Mouse (Mus musculus) adrenal gland, adult 18-20 months (tissue): Measurements from ENCODE around the gene Hectd1. TPM values are rescaled to one million over a fixed set of nuclear protein-coding genes. Genes with fewer than 3 reads are reported as not detected.

ENCODE experiments used
- DNase-seq, 2 experiments: peaks; one replicate each; pipeline ENCODE4 v3.0.0; 2021 to 2022; ENCODE audit warnings: low spot score in 2 of 2
- total RNA-seq, 2 experiments: library from RNA; stranded (reverse); gene quantifications; 1 replicate in 1 of 2; 2 replicates in 1 of 2; pipeline ENCODE4 v1.2.3; 2021

Gene Hectd1
- total RNA-seq, 2 experiments from 2014 or later, result 62.6 to 84.1 TPM

GRCm38 (mm10) chr12:51810564-51810963 is 18.8 kb downstream of the Hectd1 start:
- DNase-seq, result no peak

DNA sequence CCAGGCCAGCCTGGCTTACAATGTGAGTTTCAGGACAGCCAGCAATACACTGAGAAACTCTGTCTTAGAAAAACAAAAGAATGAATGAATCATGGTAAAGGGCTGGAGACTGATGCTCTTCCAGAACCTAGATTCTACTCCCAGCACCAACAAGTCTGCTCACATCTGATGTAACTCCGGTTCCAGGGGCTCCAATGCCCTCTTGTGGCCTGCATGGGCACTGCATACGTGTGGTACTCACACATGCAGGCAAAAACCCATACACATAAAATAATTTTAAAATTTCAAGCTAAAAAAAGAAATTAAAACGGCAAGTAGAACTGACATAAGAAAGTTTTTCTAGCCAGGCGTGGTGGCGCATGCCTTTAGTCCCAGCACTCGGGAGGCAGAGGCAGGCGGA is 44.5 kb downstream of the Hectd1 start:
- DNase-seq, result no peak

DNA sequence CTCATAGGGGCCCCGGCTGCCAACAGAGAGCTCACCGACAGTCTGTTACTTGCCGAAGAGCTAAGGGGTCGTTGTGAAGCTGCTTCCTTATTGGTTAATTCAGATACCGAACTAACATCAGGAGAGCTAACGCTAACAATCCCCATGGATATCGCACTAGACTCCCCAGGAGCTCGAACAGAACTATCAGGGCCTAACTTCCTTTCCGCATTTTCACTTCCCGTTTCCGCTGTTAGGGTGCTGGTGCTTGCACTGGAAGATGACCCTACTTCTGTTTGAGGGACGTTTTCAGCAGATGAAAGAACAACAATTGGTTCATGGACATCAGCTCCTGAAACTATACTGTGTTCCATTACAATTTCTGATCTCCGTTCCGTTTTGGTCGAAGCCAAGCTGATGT is 60.6 kb downstream of the Hectd1 start:
- no peak for DNase-seq

GRCm38 (mm10) chr12:51767454-51767853 is 61.9 kb downstream of the Hectd1 start:
- DNase-seq, result no peak

GRCm38 (mm10) chr12:51759374-51759773 is 70.0 kb downstream of the Hectd1 start:
- DNase-seq, result no peak

GRCm38 (mm10) chr12:51756599-51756961 is 72.8 kb downstream of the Hectd1 start:
- no peak for DNase-seq

GRCm38 (mm10) chr12:51755938-51756598 is 73.3 kb downstream of the Hectd1 start:
- DNase-seq, result no peak

DNA sequence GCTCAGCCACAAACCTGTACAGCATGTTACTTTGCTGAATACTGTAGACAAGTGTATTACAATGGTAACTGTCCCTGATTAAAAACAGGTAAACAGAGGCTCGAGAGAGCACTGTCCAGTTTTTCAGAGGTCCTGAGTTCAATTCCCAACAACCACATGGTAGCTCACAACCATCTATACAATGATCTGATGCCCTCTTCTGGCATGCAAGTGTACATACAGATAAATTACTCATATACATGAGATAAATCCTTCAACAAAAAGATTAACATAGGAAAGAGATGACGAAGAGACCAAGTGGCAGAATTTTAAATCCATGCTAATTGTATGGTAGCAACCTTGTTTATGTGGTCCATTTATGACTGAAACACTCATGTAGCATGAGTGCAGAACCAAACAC is 82.0 kb downstream of the Hectd1 start:
- no peak for DNase-seq

- DNase-seq, result no peak
These were observed 84.4 kb downstream of the Hectd1 start for GRCm38 (mm10) chr12:51744957-51745356.

DNA sequence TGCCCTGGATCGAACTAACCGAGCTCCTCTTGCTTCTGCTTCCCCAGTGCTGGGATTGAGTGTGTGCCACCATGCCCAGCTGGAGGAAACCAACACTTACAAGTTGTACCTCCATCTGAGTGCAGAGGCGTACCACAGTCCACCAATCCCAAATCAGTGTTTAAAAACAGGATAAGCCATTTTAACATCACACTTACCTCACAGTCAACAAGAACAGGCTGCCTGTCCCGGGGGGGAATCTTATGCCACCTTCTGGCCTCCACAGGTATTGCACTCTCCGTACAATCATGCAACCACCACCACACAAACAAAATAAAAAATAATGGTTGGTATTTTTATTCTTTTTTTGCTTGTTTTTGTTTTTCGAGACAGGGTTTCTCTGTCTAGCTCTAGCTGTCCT is 87.6 kb downstream of the Hectd1 start:
- peak in 1 of 2 experiments; percentile 43 for DNase-seq

- no peak for DNase-seq
These were observed 92.5 kb downstream of the Hectd1 start for GRCm38 (mm10) chr12:51736807-51737206.

DNA sequence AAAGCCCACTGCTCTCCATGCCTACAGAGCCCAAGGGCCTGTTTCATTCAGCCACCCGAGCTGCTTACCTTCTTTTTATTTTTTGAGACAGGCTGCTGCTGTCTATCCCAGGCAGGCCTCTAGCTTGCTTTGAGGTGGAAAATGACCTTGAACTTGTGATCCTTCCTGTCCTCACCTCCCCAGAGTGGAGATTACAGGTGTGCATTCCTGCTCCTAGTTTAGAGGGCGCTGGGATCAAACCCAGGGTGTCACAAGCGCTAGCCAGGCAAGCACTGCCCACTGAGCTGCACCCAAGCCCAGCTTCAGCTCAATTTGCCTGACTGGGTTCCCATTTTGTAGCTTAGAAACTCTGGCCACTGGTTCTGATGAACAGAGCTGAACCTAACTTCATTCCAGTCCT is 93.0 kb downstream of the Hectd1 start:
- DNase-seq, result no peak

- DNase-seq, result peak in 1 of 2 experiments; percentile 18
These were observed 93.5 kb downstream of the Hectd1 start for GRCm38 (mm10) chr12:51735840-51736271.

DNA sequence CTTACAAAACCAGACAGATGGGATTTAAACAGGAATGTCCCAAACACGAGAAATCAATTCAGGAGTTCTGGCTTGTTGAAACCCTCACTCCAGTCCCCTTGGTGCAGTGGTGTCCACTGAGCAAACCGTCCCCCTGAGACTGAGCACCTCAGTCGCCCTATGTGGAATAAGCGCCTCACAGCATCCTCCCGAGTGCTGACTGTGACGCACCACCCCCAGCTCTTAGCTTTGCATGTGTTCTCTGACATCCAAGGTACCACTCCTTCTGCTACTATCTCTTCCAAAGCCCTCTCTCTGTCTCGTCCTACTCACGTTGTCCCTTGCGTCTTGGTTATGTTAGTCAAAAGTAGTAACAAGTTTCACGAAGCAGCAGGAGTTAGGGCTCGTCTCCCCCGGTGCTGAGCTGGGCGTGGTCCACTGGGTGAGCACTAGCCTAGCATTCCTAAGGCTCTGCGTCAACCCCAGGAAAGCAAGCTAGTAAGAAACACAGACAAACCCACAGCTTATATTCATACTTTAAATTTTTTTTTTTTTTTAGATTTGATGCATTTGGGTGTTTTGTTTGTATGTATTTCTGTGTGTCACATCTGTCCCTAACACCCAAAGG is 94.6 kb downstream of the Hectd1 start:
- DNase-seq, result no peak

GRCm38 (mm10) chr12:51729827-51730226 is 99.5 kb downstream of the Hectd1 start:
- DNase-seq, result no peak

DNA sequence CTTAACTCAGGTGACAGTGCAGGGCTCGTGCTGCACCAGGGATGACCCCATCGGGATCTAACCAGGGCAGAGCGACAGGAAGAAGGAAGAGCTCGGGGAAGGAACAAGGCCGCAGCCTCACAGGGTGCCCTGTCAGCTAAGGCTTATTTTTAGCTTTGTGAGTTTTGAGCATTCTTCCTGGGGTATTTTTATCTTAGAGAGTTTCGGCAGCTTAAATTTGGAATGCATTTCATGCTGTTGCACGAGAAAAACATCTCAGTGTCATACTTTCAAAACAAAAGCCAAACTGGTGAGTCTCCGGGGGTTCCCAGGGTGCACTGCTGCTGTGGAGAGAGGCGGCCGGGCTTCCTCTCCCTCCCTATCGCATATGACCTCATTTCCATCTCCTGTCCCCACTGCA is 100.3 kb downstream of the Hectd1 start:
- DNase-seq, result no peak

DNA sequence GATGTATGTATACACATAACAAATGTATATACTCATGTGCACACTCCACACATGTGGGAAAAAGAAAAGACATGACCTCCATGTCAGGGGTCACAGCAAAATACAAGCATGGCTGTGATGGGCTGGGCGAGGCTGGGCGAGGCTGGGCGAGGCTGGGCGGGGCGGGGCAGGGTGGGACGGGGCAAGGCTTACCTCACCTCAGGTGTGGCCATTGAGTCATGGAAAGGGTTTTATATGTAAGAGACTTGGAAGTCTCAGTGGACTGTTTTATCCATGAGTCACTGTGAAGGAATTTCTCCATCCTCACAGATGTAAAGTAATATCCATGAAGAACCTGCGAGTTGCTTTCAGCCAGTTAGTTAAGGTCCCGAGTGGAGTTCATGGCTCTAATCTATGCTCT is 107.5 kb downstream of the Hectd1 start:
- no peak for DNase-seq

- DNase-seq, result no peak
These were observed 110.7 kb downstream of the Hectd1 start for GRCm38 (mm10) chr12:51718617-51719016.

DNA sequence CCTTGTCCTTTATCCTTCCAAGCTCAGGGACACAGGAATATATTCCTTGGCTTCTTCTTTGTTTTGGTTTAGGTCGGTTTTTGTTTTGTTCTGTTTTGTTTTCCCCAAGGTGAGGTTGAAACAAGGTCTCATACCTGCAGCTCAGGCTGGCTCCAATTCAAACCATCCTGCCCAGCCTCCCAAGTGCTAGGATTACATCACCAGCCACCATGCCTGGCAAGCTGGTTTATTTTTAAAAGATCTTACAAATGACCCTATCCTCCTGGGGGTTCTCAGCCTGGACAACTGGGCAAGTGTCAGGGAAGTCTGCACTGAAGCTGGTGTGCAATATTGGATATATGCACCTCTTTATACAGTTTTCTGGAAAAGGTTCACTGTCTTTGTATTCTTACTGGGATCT is 116.7 kb downstream of the Hectd1 start:
- no peak for DNase-seq

GRCm38 (mm10) chr12:51710154-51710553 is 119.2 kb downstream of the Hectd1 start:
- DNase-seq, result no peak

- DNase-seq, result no peak
These were observed 119.6 kb downstream of the Hectd1 start for GRCm38 (mm10) chr12:51709741-51710140.

DNA sequence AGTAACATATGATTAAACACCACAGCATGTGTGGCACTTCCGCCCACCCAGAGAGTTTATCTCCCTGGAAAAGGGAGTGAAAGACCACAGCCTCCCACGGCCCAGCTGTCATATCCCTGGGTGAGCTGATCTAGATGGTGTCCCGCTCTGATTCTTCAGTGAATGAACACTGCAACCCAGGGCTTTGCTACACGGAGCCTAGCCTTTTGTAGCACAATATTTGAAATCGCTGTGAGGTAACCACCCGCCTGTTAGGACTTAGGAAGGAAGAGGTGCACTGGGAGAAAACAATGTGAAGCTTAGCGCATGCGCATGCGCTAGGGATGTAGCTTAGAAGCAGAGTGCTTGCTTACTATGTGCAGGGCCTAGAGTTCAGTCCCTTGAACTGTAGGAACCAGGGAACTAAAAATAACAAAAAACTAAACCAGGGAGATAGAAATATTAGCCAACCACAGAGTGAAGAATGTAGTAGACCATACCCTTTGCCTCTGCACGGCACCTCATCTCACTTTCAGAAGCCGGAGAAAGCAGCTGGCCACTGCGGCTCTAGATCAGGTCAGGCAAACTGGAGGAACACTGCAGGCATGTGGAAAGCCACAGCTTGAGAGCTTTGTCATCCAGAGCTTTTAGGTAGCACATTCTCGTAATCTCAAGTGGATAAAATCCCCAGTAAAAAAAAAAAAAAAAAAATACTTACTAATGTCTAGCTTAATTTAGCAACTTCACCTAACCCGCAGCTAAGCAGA is 120.2 kb downstream of the Hectd1 start:
- no peak for DNase-seq
